Mouse (Mus musculus) small intestine, adult 2 months (tissue): ENCODE measurements at regions not wholly inside any gene's neighbourhood (a gene's known extent, or its start where the extent isn't known, plus 50 kb on each side); places are given as distances from the start of the nearest gene placed in this dataset.
"Not testable (repeated sequence)": the region's sequence is repeated elsewhere in the genome, so short reads cannot be mapped to it uniquely, and the experiment has no call there.

Experiments
- H3K27ac ChIP-seq: fragments of 200-500 bp; 2 replicates; pipeline ENCODE4 v1.5.1; 2012; ENCODE audit warnings: low read depth, low read length, control low read depth, inconsistent platforms; ENCODE audit not compliant: insufficient read depth
- H3K27me3 ChIP-seq: fragments of 200-500 bp; 2 replicates; pipeline ENCODE4 v1.6.1; 2012; ENCODE audit warnings: mild to moderate bottlenecking, moderate library complexity, low read length, inconsistent platforms; ENCODE audit not compliant: control insufficient read depth, insufficient read depth
- H3K36me3 ChIP-seq: fragments of 200-500 bp; 2 replicates; pipeline ENCODE4 v1.6.1; 2012; ENCODE audit warnings: mild to moderate bottlenecking, low read length, control low read depth, inconsistent platforms; ENCODE audit not compliant: control insufficient read depth, insufficient read depth
- H3K4me1 ChIP-seq: fragments of 200-500 bp; 2 replicates; pipeline ENCODE4 v1.6.1; 2012; ENCODE audit warnings: low read length, inconsistent platforms, mixed read lengths; ENCODE audit not compliant: control insufficient read depth, insufficient read depth, insufficient read length
- H3K4me3 ChIP-seq: fragments of 200-500 bp; 2 replicates; pipeline ENCODE4 v1.5.1; 2012; ENCODE audit warnings: low read depth, mild to moderate bottlenecking, control low read depth, inconsistent platforms, low read length, moderate library complexity
- CTCF ChIP-seq: fragments of 200-500 bp; IDR thresholded peaks from 2 replicates; pipeline ENCODE4 v1.5.1; 2012; ENCODE audit warnings: low read depth, mild to moderate bottlenecking, control low read depth, inconsistent platforms, low read length, moderate library complexity, mixed read lengths; ENCODE audit not compliant: insufficient replicate concordance, insufficient read length; ENCODE audit errors: extremely low read depth
- POLR2A ChIP-seq: fragments of 200-500 bp; IDR thresholded peaks from 2 replicates; pipeline ENCODE4 v1.6.1; 2012; ENCODE audit warnings: low read depth, mild to moderate bottlenecking, control low read depth, inconsistent platforms, low read length, moderate library complexity
- WGBS: fragments of 180-500 bp; shearing (Covaris S2); methylation state at CpG from one replicate; pipeline ENCODE4 v1.1.7; 2018; 5-methylcytosine and 5-hydroxymethylcytosine counted together

DNA sequence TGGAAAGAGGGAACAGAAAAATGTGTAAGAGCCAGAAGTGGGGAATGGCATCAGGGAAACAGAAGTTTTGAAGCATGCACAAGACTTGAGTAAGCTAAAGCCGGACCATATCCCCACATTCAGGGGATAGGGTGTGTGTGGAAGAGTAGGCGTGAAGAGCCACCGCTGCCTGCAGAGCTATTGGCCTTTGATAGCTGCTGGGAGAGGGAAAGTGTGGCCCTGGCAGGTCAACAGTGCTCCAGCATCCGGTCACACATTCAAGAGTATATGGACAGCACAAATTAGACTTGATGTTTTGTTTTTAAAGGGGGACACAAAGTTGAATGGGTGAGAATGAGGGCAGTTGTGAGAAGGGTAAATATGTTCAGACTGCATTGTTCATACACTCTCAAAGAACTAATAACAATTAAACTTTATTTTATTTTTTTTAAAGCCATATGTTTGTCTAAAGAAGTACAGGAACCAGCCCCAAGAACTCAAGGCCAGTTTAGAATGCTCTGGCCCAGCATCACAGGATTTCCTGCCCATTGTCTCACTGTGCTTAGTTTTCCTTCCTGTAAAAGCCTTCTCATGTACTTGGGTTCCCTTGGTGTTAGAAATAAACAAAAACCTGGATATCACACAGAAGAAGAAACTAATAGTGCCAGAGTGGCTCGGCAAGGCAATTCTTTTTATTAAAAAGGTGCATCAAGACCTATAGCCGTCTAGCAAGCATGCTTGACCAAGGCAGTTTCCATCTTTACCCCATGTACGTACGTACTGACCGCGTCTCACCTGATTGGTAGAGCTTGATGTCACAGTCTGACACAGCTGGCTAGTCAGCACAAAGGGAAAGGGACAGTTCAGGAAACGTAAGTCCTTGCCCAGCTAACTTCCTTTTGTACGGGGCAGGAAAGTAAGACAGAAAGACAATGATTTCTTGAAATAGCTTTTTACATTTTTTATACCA is 144.6 kb upstream of the Rbbp6 start:
- no peaks in the 10 kb centered on the region for H3K4me1 ChIP-seq
- H3K36me3 ChIP-seq: no peaks in the 10 kb centered on the region
- 72% methylated on average over 12 of the region's 12 CpGs for WGBS
- no peaks in the 10 kb centered on the region for H3K27me3 ChIP-seq
- H3K27ac ChIP-seq: peak overlapping the region; percentile 73
- TF ChIP-seq POLR2A (no peak), CTCF (no peak)
- no peak overlapping the region for H3K4me3 ChIP-seq

DNA sequence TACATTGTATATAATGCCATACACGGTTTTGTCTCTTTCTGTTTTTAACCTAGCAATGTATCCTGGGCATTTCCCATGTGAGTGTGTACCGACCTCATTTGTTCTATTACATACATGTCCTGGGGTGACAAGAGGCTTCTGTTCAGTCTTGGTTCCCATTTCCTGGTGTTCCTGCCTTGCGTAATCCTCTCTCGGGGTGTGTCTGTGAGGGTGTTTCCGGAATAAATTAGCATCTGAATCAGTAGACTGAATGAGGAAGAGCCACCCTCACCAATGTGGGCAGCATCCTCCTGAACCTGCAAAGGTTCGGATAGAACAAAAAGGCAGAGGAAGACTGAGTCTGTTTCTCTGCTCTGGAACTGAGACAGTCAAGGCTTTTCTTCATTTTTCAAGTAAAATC is 142.1 kb upstream of the Rbbp6 start:
- no peaks in the 10 kb centered on the region for H3K27me3 ChIP-seq
- H3K4me3 ChIP-seq: no peak overlapping the region
- 37% methylated on average over 6 of the region's 6 CpGs for WGBS
- no peaks in the 10 kb centered on the region for H3K36me3 ChIP-seq
- no peaks in the 10 kb centered on the region for H3K4me1 ChIP-seq
- H3K27ac ChIP-seq: no peak overlapping the region
- TF ChIP-seq POLR2A (no peak), CTCF (no peak)

DNA sequence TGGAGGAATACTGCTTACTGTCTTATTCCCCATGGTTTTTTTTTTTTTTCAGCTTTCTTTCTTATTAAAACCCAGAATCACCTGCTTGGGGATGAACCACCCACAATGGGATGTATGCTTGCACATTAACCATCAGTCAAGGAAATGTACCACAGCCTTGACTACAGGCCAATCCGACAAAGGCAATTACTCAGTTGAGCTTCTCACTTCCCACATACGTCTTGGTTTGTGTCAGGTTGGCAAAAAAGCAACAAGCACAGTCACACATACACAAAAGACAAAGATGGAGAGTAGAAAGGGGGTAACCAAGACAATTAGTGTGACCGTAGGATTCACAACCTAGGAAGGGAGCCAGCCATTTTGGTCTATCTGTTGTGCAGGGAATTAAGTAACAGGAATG is 126.4 kb upstream of the Rbbp6 start:
- no peaks in the 10 kb centered on the region for H3K36me3 ChIP-seq
- no peaks in the 10 kb centered on the region for H3K4me1 ChIP-seq
- H3K27ac ChIP-seq: no peak overlapping the region
- H3K4me3 ChIP-seq: no peak overlapping the region
- peaks cover 2% of the 10 kb centered on the region; the same call in 1 of the 2 replicates for H3K27me3 ChIP-seq
- 78% methylated on average over 3 of the region's 3 CpGs for WGBS
- TF ChIP-seq POLR2A (no peak), CTCF (no peak)

DNA sequence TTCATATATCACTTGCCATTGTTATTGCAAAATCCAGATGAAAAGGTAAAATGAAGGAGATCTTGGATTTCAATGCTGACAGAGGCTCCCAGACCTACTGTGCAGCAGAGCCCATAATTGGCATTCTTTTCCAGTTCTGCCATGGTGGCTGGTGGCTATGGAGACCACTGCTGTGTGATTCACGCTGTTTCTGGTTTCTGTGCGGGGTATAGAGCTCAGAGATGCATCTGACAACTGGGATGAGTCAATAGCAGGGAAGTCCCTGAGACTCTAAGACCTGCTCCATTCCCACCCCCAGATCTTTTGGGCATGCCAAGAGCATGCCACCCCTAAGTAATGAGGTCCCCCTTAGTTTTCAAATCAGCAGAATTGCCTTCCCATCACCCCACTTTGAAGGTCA is 120.7 kb upstream of the Rbbp6 start:
- Histone ChIP-seq H3K4me3 (no peak overlapping the region), H3K27ac (no peak overlapping the region), H3K36me3 (no peaks in the 10 kb centered on the region), H3K4me1 (no peaks in the 10 kb centered on the region), H3K27me3 (peaks cover 2% of the 10 kb centered on the region; the same call in 1 of the 2 replicates)
- WGBS: 68% methylated on average over 2 of the region's 2 CpGs
- TF ChIP-seq CTCF: no peak

DNA sequence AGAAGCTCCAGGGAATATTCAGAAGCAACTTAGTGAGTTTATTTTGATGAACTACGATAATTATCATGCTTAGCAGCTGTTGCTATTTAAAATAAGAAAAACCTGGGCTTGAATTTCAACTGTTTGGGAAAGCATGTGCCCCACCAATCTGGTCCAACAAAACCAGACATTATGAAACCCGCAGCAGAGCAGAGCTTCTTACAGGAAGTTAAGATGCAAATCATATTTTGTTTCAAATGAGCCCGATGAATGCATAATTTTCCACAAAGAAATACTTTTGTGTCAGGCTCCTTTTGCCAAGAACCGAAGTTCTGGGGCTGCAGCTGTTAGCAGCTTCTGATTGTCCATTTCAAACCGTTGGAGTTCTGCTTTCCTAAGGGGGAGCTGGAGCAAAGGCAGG is 118.1 kb upstream of the Rbbp6 start:
- TF ChIP-seq POLR2A (no peak), CTCF (no peak)
- Histone ChIP-seq H3K4me1 (no peaks in the 10 kb centered on the region), H3K27me3 (no peaks in the 10 kb centered on the region), H3K27ac (no peak overlapping the region), H3K4me3 (no peak overlapping the region), H3K36me3 (no peaks in the 10 kb centered on the region)
- 71% methylated on average over 5 of the region's 5 CpGs for WGBS

DNA sequence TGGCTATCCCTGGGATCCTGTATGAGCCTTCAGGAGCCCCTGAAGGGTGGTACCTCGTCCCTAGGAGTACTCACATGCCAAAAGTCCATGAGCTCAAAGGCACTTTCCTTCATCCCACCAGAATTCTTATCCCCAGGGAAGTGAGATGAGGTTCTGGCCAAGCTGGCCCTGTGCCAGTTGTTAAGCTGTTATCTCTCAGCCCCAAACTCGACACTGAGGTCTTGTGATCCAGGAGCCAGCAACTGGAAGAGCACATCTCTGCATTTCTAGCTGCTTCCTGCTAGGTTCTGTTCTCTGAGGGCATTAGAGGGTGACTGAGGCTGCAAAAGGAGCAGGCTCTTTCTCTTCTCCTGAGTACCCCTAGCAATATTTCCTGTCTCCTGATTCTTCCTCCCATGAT is 92.1 kb upstream of the Rbbp6 start:
- TF ChIP-seq POLR2A: no peak
- TF ChIP-seq CTCF: no peak
- Histone ChIP-seq H3K27ac (no peak overlapping the region), H3K4me1 (no peaks in the 10 kb centered on the region), H3K27me3 (no peaks in the 10 kb centered on the region), H3K4me3 (no peak overlapping the region), H3K36me3 (no peaks in the 10 kb centered on the region)
- WGBS: 17% methylated on average over 2 of the region's 2 CpGs

DNA sequence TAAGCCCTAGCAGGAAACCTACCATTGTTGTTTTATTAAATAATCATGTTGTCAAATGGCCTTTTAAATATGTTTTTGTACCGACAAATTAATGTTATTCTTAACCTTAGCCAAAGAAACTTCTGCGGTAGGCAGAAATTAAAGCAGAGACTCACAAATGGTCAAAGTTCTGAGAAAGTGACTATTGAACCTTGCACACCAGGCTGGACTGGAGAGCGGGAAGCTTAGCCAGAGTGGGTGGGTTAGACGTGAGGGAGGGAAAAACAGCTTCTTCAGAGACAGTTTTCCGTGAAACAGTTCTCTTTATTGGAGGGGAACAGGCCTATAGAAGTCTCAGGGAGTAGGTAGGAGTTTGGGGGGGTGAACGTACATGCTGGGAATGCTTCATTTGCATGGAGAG is 89.2 kb upstream of the Rbbp6 start:
- no peaks in the 10 kb centered on the region for H3K36me3 ChIP-seq
- 75% methylated on average over 6 of the region's 6 CpGs for WGBS
- no peak overlapping the region for H3K4me3 ChIP-seq
- no peak for TF ChIP-seq POLR2A
- TF ChIP-seq CTCF: no peak
- H3K27ac ChIP-seq: no peak overlapping the region
- no peaks in the 10 kb centered on the region for H3K4me1 ChIP-seq
- H3K27me3 ChIP-seq: no peaks in the 10 kb centered on the region

DNA sequence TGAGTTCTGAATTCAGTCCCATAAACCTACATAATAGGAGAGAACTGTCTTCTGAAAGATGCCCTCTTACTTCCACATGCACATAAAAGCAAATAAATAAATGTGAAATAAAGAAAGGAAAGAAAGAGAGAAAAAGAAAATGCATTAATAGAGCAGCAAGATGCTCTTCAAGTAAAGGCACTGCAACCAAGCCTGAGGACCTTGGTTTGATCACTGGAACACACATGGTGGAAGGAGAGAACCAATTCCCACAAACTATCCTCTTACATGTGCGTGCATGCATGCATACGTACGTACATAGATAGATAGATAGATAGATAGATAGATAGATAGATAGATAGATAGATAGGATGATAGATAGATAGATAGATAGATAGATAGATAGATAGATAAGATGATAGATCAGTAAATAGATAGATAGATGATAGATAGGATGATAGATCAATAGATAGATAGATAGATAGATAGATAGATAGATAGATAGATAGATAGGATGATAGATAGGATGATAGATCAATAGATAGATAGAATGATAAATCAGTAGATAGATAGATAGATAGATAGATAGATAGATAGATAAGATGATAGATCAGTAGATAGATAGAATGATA is 83.5 kb upstream of the Rbbp6 start:
- not testable (repeated sequence) for H3K4me1 ChIP-seq, H3K27me3 ChIP-seq, H3K4me3 ChIP-seq, H3K36me3 ChIP-seq, H3K27ac ChIP-seq
- WGBS: 88% methylated on average over 3 of the region's 3 CpGs
